In genomic region chr4:110662940-110663339, GRCm38 (mm10) we compare ENCODE assay signal across 25 mouse cellular contexts.
"Had no signal": no experiment of that assay in that cellular context is flagged by ENCODE, and none has a peak within 500 bp of the region (broad histone marks: within the 10 kb centered on the region; RNA-seq: fewer than 3 reads in every experiment).

No protein-coding gene starts in this region.

- H3K4me3 ChIP-seq: gastrocnemius, adult 2 months; heart, embryonic 10.5 days; heart, embryonic 12.5 days; hindbrain, embryonic 10.5 days; hindbrain, embryonic 13.5 days; intestine, embryonic 15.5 days; layer of hippocampus, adult 2 months; left cerebral cortex, adult 2 months; liver, embryonic 13.5 days; liver, embryonic 15.5 days had no signal

- H3K4me1 ChIP-seq: heart, embryonic 10.5 days; heart, embryonic 12.5 days; hindbrain, embryonic 10.5 days; hindbrain, embryonic 13.5 days; intestine, embryonic 15.5 days; liver, embryonic 13.5 days; liver, embryonic 15.5 days had no signal

- H3K9me3 ChIP-seq: heart, embryonic 10.5 days; heart, embryonic 12.5 days; hindbrain, embryonic 10.5 days; hindbrain, embryonic 13.5 days; intestine, embryonic 15.5 days; liver, embryonic 13.5 days; liver, embryonic 15.5 days had no signal

- H3K9ac ChIP-seq: heart, embryonic 12.5 days; hindbrain, embryonic 13.5 days; intestine, embryonic 15.5 days; liver, embryonic 13.5 days; liver, embryonic 15.5 days had no signal

- H3K27me3 ChIP-seq: heart, embryonic 12.5 days; hindbrain, embryonic 13.5 days; intestine, embryonic 15.5 days; liver, embryonic 13.5 days; liver, embryonic 15.5 days had no signal

- H3K27ac ChIP-seq: gastrocnemius, adult 2 months; heart, embryonic 10.5 days; hindbrain, embryonic 10.5 days; hindbrain, embryonic 13.5 days; intestine, embryonic 15.5 days; layer of hippocampus, adult 2 months; left cerebral cortex, adult 2 months; liver, embryonic 13.5 days; liver, embryonic 15.5 days had no signal

- H3K4me2 ChIP-seq: heart, embryonic 12.5 days; hindbrain, embryonic 13.5 days; intestine, embryonic 15.5 days; liver, embryonic 11.5 days; liver, embryonic 13.5 days; liver, embryonic 15.5 days had no signal

- H3K36me3 ChIP-seq: heart, embryonic 10.5 days; heart, embryonic 12.5 days; hindbrain, embryonic 10.5 days; hindbrain, embryonic 13.5 days; intestine, embryonic 15.5 days; liver, embryonic 13.5 days; liver, embryonic 15.5 days had no signal

- DNase-seq: gastrocnemius, adult 2 months; gastrocnemius, postnatal 10 days; gastrocnemius, postnatal 25 days; heart, adult 18-20 months; heart, postnatal 10 days; heart, postnatal 4 days; kidney, adult 18-20 months; kidney, adult 8-10 months; kidney, postnatal 10 days; kidney, postnatal 25 days; kidney, postnatal 4 days; liver; liver, embryonic 13.5 days had no signal

- ATAC-seq: hindbrain, embryonic 16.5 days; inflammation-experienced regulatory T-cells, adult 6 months; intestine, embryonic 15.5 days; intestine, postnatal 0 days had no signal
